Mouse (Mus musculus): ENCODE results near the gene Sdhd.
A peak's percentile ranks its signal among the peaks of the same experiment; 100 is the strongest.

DNA sequence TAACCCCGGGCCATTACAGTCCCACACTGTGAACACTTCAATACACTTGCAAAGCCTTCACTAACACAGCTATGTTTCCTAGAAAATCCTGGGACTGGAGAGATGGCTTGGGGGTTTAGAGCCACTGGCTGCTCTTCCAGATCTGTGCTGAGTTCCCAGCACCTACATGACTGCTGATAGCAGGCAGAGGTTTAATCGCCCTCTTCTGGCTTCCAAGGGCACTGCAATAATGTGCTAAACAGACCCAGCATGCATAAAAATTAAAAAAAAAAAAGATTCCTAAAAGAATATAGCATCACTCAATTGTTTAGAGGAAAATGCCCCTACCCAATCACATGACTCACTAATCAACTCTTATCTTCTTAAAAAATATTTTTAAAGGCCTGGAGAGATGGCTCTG, 29.4 kb upstream of the Sdhd start:
- TF ChIP-seq CTCF (IDR thresholded peaks at IDR 0.05; ENCODE audit: borderline replicate concordance, extremely low read depth, insufficient read depth, insufficient read length) (peak; percentile 34; the same call in 1 of the 2 replicates), POLR2A (IDR thresholded peaks at IDR 0.05; ENCODE audit: borderline replicate concordance, extremely low read depth, insufficient read depth, insufficient read length, poor library complexity, severe bottlenecking) (no peak)

Measured in brain, embryonic 14.5 days (tissue).